ENCODE assay signal across 8 mouse cellular contexts in the genomic region with DNA sequence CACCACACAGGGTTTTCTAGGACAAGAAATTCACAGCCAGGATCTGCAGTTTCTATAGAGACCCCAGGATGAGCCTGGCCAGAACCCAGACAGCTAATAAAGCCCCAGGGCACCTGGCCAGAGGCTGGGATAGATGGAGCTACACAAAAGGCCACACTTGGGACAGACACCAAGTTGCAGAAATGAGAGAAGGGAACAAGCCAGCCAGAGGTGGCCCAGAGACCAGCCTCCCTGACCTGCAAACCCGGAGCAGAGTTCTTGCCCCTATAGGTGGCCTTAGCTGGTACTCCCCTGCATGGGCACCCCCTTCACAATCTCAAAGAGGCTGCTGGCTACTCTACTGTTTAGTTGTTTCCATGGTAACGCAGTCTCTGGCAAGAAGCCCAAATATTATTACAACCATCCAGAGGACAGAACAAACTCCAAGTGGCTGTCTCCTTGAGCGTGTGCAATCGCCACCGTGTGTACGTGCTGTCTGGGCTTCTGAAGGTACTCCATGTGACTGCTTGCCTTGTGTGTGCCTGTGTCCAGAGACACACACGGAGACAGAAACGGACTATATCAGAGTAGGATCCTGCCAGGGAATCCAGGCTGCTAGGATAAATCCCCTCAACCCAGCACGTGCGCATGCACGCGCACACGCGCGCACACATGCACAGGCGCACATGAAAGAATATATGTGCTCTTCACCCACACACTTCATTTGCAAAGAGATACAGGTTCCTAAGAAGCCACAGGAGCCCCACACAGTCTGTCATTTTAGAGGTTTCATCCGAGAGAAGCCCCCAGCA. TPM values are rescaled to one million over a fixed set of nuclear protein-coding genes. Genes with fewer than 3 reads are reported as not detected.
A peak's percentile ranks its signal among the peaks of the same experiment; 100 is the strongest.
DNase-seq lines count a peak whose midpoint lies in the region; ATAC-seq lines count a peak whose summit lies in the region.

No protein-coding gene starts in this region.

- H3K36me3 ChIP-seq in kidney, embryonic 15.5 days, result peaks cover 44% of the 10 kb centered on the region
- H3K36me3 ChIP-seq in midbrain, embryonic 14.5 days (ENCODE audit: control insufficient read depth, insufficient read depth, low read length), result peaks cover 32% of the 10 kb centered on the region

- H3K27ac ChIP-seq in kidney, embryonic 15.5 days, result peak overlapping the region; percentile 34; the same call in 1 of the 2 replicates
- H3K27ac ChIP-seq in midbrain, embryonic 14.5 days (replicated peaks; ENCODE audit: low read depth, low read length), result peak overlapping the region; percentile 79

- no peak for DNase-seq in kidney, adult 8-10 months
- DNase-seq in brain, embryonic 18.5 days (ENCODE audit: low read depth, low spot score), result peak; percentile 45
- DNase-seq in frontal cortex, postnatal 10 days (ENCODE audit: low spot score in 2 of 2), result peak; percentile 60 to 72
- DNase-seq in layer of hippocampus, adult 8-10 months (ENCODE audit: low spot score in 2 of 2), result peak; percentile 58 to 67
- DNase-seq in midbrain, embryonic 14.5 days, result peak; percentile 85
- DNase-seq in thymus, postnatal 10 days (ENCODE audit: low spot score in 2 of 2), result no peak
- no peak for DNase-seq in gastrocnemius, postnatal 36 days

- no peak overlapping the region for H3K9ac ChIP-seq in kidney, embryonic 15.5 days
- peak overlapping the region; percentile 37 for H3K9ac ChIP-seq in midbrain, embryonic 14.5 days (replicated peaks; ENCODE audit: low read length)

- intact Hi-C loops in gastrocnemius, postnatal 36 days (cut with DNase I), result no loop called here

- 64% methylated on average over 17 of the region's 17 CpGs for WGBS in kidney, embryonic 15.5 days
- WGBS in midbrain, embryonic 14.5 days, result 34% methylated on average over 17 of the region's 17 CpGs

- peak overlapping the region; percentile 31 for H3K4me2 ChIP-seq in kidney, embryonic 15.5 days
- peak overlapping the region; percentile 65 for H3K4me2 ChIP-seq in midbrain, embryonic 14.5 days (ENCODE audit: low read length)

- H3K4me1 ChIP-seq in kidney, embryonic 15.5 days, result peaks cover 55% of the 10 kb centered on the region
- H3K4me1 ChIP-seq in midbrain, embryonic 14.5 days (ENCODE audit: control insufficient read depth, insufficient read depth, low read length), result peaks cover 40% of the 10 kb centered on the region

- ATAC-seq in kidney, embryonic 15.5 days (replicated peaks; ENCODE audit: low FRiP score), result no peak
- no peak for ATAC-seq in midbrain, embryonic 14.5 days (ENCODE audit: low FRiP score, low TSS enrichment)

- no peak overlapping the region; the same call in 1 of the 2 replicates for H3K4me3 ChIP-seq in kidney, embryonic 15.5 days (replicated peaks)
- peak overlapping the region; percentile 93 for H3K4me3 ChIP-seq in midbrain, embryonic 14.5 days (replicated peaks; ENCODE audit: low read depth, low read length)

- H3K27me3 ChIP-seq in kidney, embryonic 15.5 days, result no peaks in the 10 kb centered on the region
- H3K27me3 ChIP-seq in midbrain, embryonic 14.5 days (ENCODE audit: control insufficient read depth, insufficient read depth, low read length), result no peaks in the 10 kb centered on the region

- H3K9me3 ChIP-seq in kidney, embryonic 15.5 days (replicated peaks), result no peaks in the 10 kb centered on the region
- H3K9me3 ChIP-seq in midbrain, embryonic 14.5 days (ENCODE audit: control insufficient read depth, low read length), result no peaks in the 10 kb centered on the region

RNA-seq across cellular contexts. Expression of gene Pcgf2, which starts 5.2 kb away (rescaled TPM):
- polyA plus RNA-seq in kidney, embryonic 15.5 days (2015; fragmentation: Nextera tagmentation; extraction: Ambion mirVana), result 13.2 and 16.6 TPM in 2 replicates
- 10 to 100 TPM; 23.9 to 35.3 (median 29.0) TPM for total RNA-seq in layer of hippocampus, adult 8-10 months (2022)
- 25.5 and 31.2 TPM in 2 replicates for polyA plus RNA-seq in midbrain, embryonic 14.5 days (2014; fragmentation: Nextera tagmentation; extraction: Ambion mirVana)
- total RNA-seq in gastrocnemius, postnatal 36 days (2021), result 1 to 10 TPM; 2.1 to 2.3 TPM

RNA-seq across cellular contexts. Expression of gene Psmb3, which starts 8.1 kb away (rescaled TPM):
- polyA plus RNA-seq in kidney, embryonic 15.5 days (2015; fragmentation: Nextera tagmentation; extraction: Ambion mirVana), result 475 and 488 TPM in 2 replicates
- total RNA-seq in layer of hippocampus, adult 8-10 months (2022), result 100 to 1,000 TPM; 121 to 145 (median 133) TPM
- 456 and 503 TPM in 2 replicates for polyA plus RNA-seq in midbrain, embryonic 14.5 days (2014; fragmentation: Nextera tagmentation; extraction: Ambion mirVana)
- total RNA-seq in gastrocnemius, postnatal 36 days (2021), result 100 to 1,000 TPM; 124 to 129 TPM

RNA-seq across cellular contexts. Expression of gene Cisd3, which starts 9.5 kb away (rescaled TPM):
- polyA plus RNA-seq in kidney, embryonic 15.5 days (2015; fragmentation: Nextera tagmentation; extraction: Ambion mirVana), result 41.2 and 42.7 TPM in 2 replicates
- 10 to 100 TPM; 45.2 to 60.0 (median 56.7) TPM for total RNA-seq in layer of hippocampus, adult 8-10 months (2022)
- 17.4 and 21.8 TPM in 2 replicates for polyA plus RNA-seq in midbrain, embryonic 14.5 days (2014; fragmentation: Nextera tagmentation; extraction: Ambion mirVana)
- total RNA-seq in gastrocnemius, postnatal 36 days (2021), result 100 to 1,000 TPM; 103 to 108 TPM

RNA-seq across cellular contexts. Expression of gene Mllt6, which starts 31.9 kb away (rescaled TPM):
- 2.8 and 3.9 TPM in 2 replicates for polyA plus RNA-seq in kidney, embryonic 15.5 days (2015; fragmentation: Nextera tagmentation; extraction: Ambion mirVana)
- 100 to 1,000 TPM; 110 to 149 (median 126) TPM for total RNA-seq in layer of hippocampus, adult 8-10 months (2022)
- polyA plus RNA-seq in midbrain, embryonic 14.5 days (2014; fragmentation: Nextera tagmentation; extraction: Ambion mirVana), result 6.2 and 9.0 TPM in 2 replicates
- total RNA-seq in gastrocnemius, postnatal 36 days (2021), result 10 to 100 TPM; 40.7 to 46.4 TPM

RNA-seq across cellular contexts. Expression of gene Pip4k2b, which starts 49.4 kb away (rescaled TPM):
- 1.8 and 1.9 TPM in 2 replicates for polyA plus RNA-seq in kidney, embryonic 15.5 days (2015; fragmentation: Nextera tagmentation; extraction: Ambion mirVana)
- total RNA-seq in layer of hippocampus, adult 8-10 months (2022), result 100 to 1,000 TPM in 3 of 4 experiments, 10 to 100 TPM in 1; 97.5 to 127 (median 109) TPM
- 4.8 and 7.7 TPM in 2 replicates for polyA plus RNA-seq in midbrain, embryonic 14.5 days (2014; fragmentation: Nextera tagmentation; extraction: Ambion mirVana)
- 10 to 100 TPM; 44.0 to 47.0 TPM for total RNA-seq in gastrocnemius, postnatal 36 days (2021)

Comparison
In these comparisons a context has a peak if more than half of its experiments do, and no peak if none do; other contexts are left out.
1. DNase-seq: peak in brain, embryonic 18.5 days (single experiment), frontal cortex, postnatal 10 days (2 of 2), layer of hippocampus, adult 8-10 months (2 of 2) and midbrain, embryonic 14.5 days (single experiment); none in kidney, adult 8-10 months (0 of 2), thymus, postnatal 10 days (0 of 2) and gastrocnemius, postnatal 36 days (0 of 2).
2. RNA of gene Pcgf2, which starts 5.2 kb away (total RNA-seq): 23.9 to 35.3 TPM in layer of hippocampus, adult 8-10 months; 2.1 to 2.3 TPM in gastrocnemius, postnatal 36 days; every median in the first group is over 4 times any median in the second.